Mouse (Mus musculus): ENCODE measurements around the gene Fam114a1. TPM values are rescaled to one million over a fixed set of nuclear protein-coding genes. Genes with fewer than 3 reads are reported as not detected.
A peak's percentile ranks its signal among the peaks of the same experiment; 100 is the strongest.

Gene Fam114a1
- polyA plus RNA-seq (2012; fragmentation: generic; extraction: Trizol), result 18.5 TPM

GRCm38 (mm10) chr5:64969861-64970771 lies at the start of gene Fam114a1:
Gene Fam114a1 (plus strand): TSS chr5:64970071.
- Histone ChIP-seq H3K4me3 (peak within 1 kb of the TSS; percentile 84), H3K27me3 (ENCODE audit: control insufficient read depth, insufficient read depth, insufficient read length) (no peaks in the 10 kb centered on the region), H3K36me3 (ENCODE audit: control insufficient read depth, insufficient read depth) (no peaks in the 10 kb centered on the region), H3K79me2 (ENCODE audit: control insufficient read depth, insufficient read depth) (no peaks in the 10 kb centered on the region), H3ac (ENCODE audit: control insufficient read depth, insufficient read length) (peak within 1 kb of the TSS; percentile 92), H3K4me2 (ENCODE audit: low read depth) (peak within 1 kb of the TSS; percentile 82)
- TF ChIP-seq POLR2A (IDR thresholded peaks at IDR 0.05; ENCODE audit: insufficient read length, low read depth) (peak; percentile 74), POLR2AphosphoS2 (IDR thresholded peaks at IDR 0.05; ENCODE audit: insufficient read length, low read depth) (peak; percentile 84), SRF (IDR thresholded peaks at IDR 0.05; ENCODE audit: control insufficient read depth, insufficient read length, low read depth) (no peak)

- no peak overlapping the region for H3K4me3 ChIP-seq
- TF ChIP-seq USF1 (IDR thresholded peaks at IDR 0.05; ENCODE audit: low read depth), result no peak
- TF ChIP-seq REST (IDR thresholded peaks at IDR 0.05; ENCODE audit: insufficient read depth, insufficient read length), result no peak
- no peak for TF ChIP-seq MYOD1 (IDR thresholded peaks at IDR 0.05; ENCODE audit: control insufficient read depth in 1 of 3, insufficient read length in 2 of 3, low read depth in 2 of 3)
- no peak for TF ChIP-seq E2F4 (IDR thresholded peaks at IDR 0.05; ENCODE audit: insufficient read depth)
- TF ChIP-seq POLR2AphosphoS2 (IDR thresholded peaks at IDR 0.05; ENCODE audit: insufficient read length, low read depth), result no peak
- TF ChIP-seq SRF (IDR thresholded peaks at IDR 0.05; ENCODE audit: control insufficient read depth, insufficient read length, low read depth), result no peak
- TF ChIP-seq TCF12 (IDR thresholded peaks at IDR 0.05; ENCODE audit: insufficient read depth, poor library complexity, severe bottlenecking), result no peak
- no peak for TF ChIP-seq CEBPB (IDR thresholded peaks at IDR 0.05; ENCODE audit: insufficient read depth, poor library complexity, severe bottlenecking)
- TF ChIP-seq MAX (IDR thresholded peaks at IDR 0.05; ENCODE audit: low read depth), result no peak
- TF ChIP-seq TCF3 (IDR thresholded peaks at IDR 0.05; ENCODE audit: insufficient read length, low read depth), result no peak
- no peak for TF ChIP-seq POLR2A (IDR thresholded peaks at IDR 0.05; ENCODE audit: insufficient read length, low read depth)
- TF ChIP-seq MYOG (IDR thresholded peaks at IDR 0.05; ENCODE audit: control insufficient read depth in 1 of 3, insufficient read depth in 1 of 3, insufficient read length in 2 of 3, low read depth in 2 of 3), result no peak
Observed at GRCm38 (mm10) chr5:64922891-64923381, 46.9 kb upstream of the Fam114a1 start.

DNA sequence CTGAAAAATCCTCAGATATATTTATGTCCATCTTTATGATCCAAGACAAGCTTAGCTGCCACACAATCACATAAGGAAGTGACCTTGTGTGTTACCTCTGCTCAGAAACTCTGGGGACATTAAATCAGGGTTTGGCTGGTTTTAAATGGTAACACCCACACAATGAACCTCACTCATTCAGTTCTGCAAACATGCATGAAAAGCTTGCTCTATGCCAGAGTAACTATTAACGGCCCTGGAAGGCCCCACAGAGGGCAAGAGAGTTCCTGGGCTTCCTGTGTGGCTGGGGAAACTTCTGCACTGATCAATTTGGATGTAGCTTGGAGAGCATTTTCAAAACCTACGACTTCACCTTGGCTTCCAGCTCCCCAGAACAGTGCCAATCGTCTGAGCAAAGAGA lies 37.7 kb upstream of the Fam114a1 start:
- H3K4me2 ChIP-seq (ENCODE audit: low read depth), result no peak overlapping the region
- TF ChIP-seq CEBPB (IDR thresholded peaks at IDR 0.05; ENCODE audit: insufficient read depth, poor library complexity, severe bottlenecking) (no peak), MAX (IDR thresholded peaks at IDR 0.05; ENCODE audit: low read depth) (no peak), MYOD1 (IDR thresholded peaks at IDR 0.05; ENCODE audit: control insufficient read depth in 1 of 3, insufficient read length in 2 of 3, low read depth in 2 of 3) (no peak), SRF (IDR thresholded peaks at IDR 0.05; ENCODE audit: control insufficient read depth, insufficient read length, low read depth) (no peak), POLR2A (IDR thresholded peaks at IDR 0.05; ENCODE audit: insufficient read length, low read depth) (no peak), POLR2AphosphoS2 (IDR thresholded peaks at IDR 0.05; ENCODE audit: insufficient read length, low read depth) (no peak), TCF3 (IDR thresholded peaks at IDR 0.05; ENCODE audit: insufficient read length, low read depth) (no peak), E2F4 (IDR thresholded peaks at IDR 0.05; ENCODE audit: insufficient read depth) (no peak), TCF12 (IDR thresholded peaks at IDR 0.05; ENCODE audit: insufficient read depth, poor library complexity, severe bottlenecking) (no peak), USF1 (IDR thresholded peaks at IDR 0.05; ENCODE audit: low read depth) (no peak), MYOG (IDR thresholded peaks at IDR 0.05; ENCODE audit: control insufficient read depth in 1 of 3, insufficient read depth in 1 of 3, insufficient read length in 2 of 3, low read depth in 2 of 3) (no peak), REST (IDR thresholded peaks at IDR 0.05; ENCODE audit: insufficient read depth, insufficient read length) (no peak)
- no peaks in the 10 kb centered on the region for H3K79me2 ChIP-seq (ENCODE audit: control insufficient read depth, insufficient read depth)
- H3K27me3 ChIP-seq (ENCODE audit: control insufficient read depth, insufficient read depth, insufficient read length), result no peaks in the 10 kb centered on the region
- no peak overlapping the region for H3ac ChIP-seq (ENCODE audit: control insufficient read depth, insufficient read length)
- no peak overlapping the region for H3K4me3 ChIP-seq
- no peaks in the 10 kb centered on the region for H3K36me3 ChIP-seq (ENCODE audit: control insufficient read depth, insufficient read depth)

More at GRCm38 (mm10) chr5:64922891-64923381, 46.9 kb upstream of the Fam114a1 start:
- H3K4me2 ChIP-seq (ENCODE audit: low read depth), result no peak overlapping the region
- no peaks in the 10 kb centered on the region for H3K79me2 ChIP-seq (ENCODE audit: control insufficient read depth, insufficient read depth)
- H3ac ChIP-seq (ENCODE audit: control insufficient read depth, insufficient read length), result no peak overlapping the region
- no peaks in the 10 kb centered on the region for H3K27me3 ChIP-seq (ENCODE audit: control insufficient read depth, insufficient read depth, insufficient read length)
- no peaks in the 10 kb centered on the region for H3K36me3 ChIP-seq (ENCODE audit: control insufficient read depth, insufficient read depth)

DNA sequence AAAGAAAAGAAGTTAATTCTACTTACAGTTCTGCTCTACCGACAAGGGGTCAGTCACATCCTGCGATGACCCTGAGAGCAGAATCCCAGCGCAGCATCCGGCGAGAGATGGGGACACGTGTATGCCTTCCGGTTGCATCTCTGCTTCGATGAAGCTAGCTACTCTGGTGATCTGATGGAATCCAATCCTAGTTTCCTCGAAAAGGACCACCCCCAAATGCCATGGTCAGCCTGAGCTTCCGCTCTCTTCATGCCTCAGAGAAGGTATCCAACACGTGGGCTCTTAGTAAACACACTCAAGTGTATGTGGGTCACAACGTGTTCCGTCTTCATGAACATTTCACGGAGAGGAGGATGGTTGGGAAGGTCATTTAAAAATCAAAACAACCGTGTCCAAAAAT lies 37.1 kb upstream of the Fam114a1 start:
- Histone ChIP-seq H3K4me3 (no peak overlapping the region), H3K79me2 (ENCODE audit: control insufficient read depth, insufficient read depth) (no peaks in the 10 kb centered on the region), H3K27me3 (ENCODE audit: control insufficient read depth, insufficient read depth, insufficient read length) (no peaks in the 10 kb centered on the region), H3ac (ENCODE audit: control insufficient read depth, insufficient read length) (no peak overlapping the region), H3K36me3 (ENCODE audit: control insufficient read depth, insufficient read depth) (no peaks in the 10 kb centered on the region), H3K4me2 (ENCODE audit: low read depth) (no peak overlapping the region)
- TF ChIP-seq REST (IDR thresholded peaks at IDR 0.05; ENCODE audit: insufficient read depth, insufficient read length) (no peak), SRF (IDR thresholded peaks at IDR 0.05; ENCODE audit: control insufficient read depth, insufficient read length, low read depth) (no peak), E2F4 (IDR thresholded peaks at IDR 0.05; ENCODE audit: insufficient read depth) (no peak), MYOG (IDR thresholded peaks at IDR 0.05; ENCODE audit: control insufficient read depth in 1 of 3, insufficient read depth in 1 of 3, insufficient read length in 2 of 3, low read depth in 2 of 3) (no peak), POLR2AphosphoS2 (IDR thresholded peaks at IDR 0.05; ENCODE audit: insufficient read length, low read depth) (no peak), USF1 (IDR thresholded peaks at IDR 0.05; ENCODE audit: low read depth) (no peak), TCF12 (IDR thresholded peaks at IDR 0.05; ENCODE audit: insufficient read depth, poor library complexity, severe bottlenecking) (no peak), TCF3 (IDR thresholded peaks at IDR 0.05; ENCODE audit: insufficient read length, low read depth) (no peak), POLR2A (IDR thresholded peaks at IDR 0.05; ENCODE audit: insufficient read length, low read depth) (no peak), CEBPB (IDR thresholded peaks at IDR 0.05; ENCODE audit: insufficient read depth, poor library complexity, severe bottlenecking) (no peak), MYOD1 (IDR thresholded peaks at IDR 0.05; ENCODE audit: control insufficient read depth in 1 of 3, insufficient read length in 2 of 3, low read depth in 2 of 3) (no peak), MAX (IDR thresholded peaks at IDR 0.05; ENCODE audit: low read depth) (no peak)
